Mouse (Mus musculus) spleen, postnatal 4 days (tissue): Measurements from ENCODE around the gene Megf8.

ENCODE experiments used
- DNase-seq, 2 experiments: peaks; one replicate each; pipeline ENCODE4 v3.0.0; 2022; ENCODE audit warnings: low spot score in 2 of 2

Gene Megf8

GRCm38 (mm10) chr7:25381284-25381680 lies 64.3 kb downstream of the Megf8 start:
- no peak for DNase-seq

- no peak for DNase-seq
Observed at GRCm38 (mm10) chr7:25382541-25382940, 65.6 kb downstream of the Megf8 start.

GRCm38 (mm10) chr7:25383385-25383784 lies 66.4 kb downstream of the Megf8 start:
- DNase-seq, result no peak

- no peak for DNase-seq
Observed at GRCm38 (mm10) chr7:25383891-25384290, 66.9 kb downstream of the Megf8 start.

- DNase-seq, result peak in 1 of 2 experiments; percentile 63
Observed at GRCm38 (mm10) chr7:25384318-25384717, 67.4 kb downstream of the Megf8 start.

GRCm38 (mm10) chr7:25384818-25385217 lies 67.9 kb downstream of the Megf8 start:
- DNase-seq, result peak; percentile 33 to 67

- DNase-seq, result no peak
Observed at GRCm38 (mm10) chr7:25385259-25385658, 68.3 kb downstream of the Megf8 start.

- peak; percentile 63 to 77 for DNase-seq
Observed at GRCm38 (mm10) chr7:25385850-25386555, 69.0 kb downstream of the Megf8 start.

- DNase-seq, result no peak
Observed at GRCm38 (mm10) chr7:25387811-25388440, 71.0 kb downstream of the Megf8 start.

- DNase-seq, result no peak
Observed at GRCm38 (mm10) chr7:25388916-25389315, 72.0 kb downstream of the Megf8 start.

GRCm38 (mm10) chr7:25390054-25390770 lies 73.2 kb downstream of the Megf8 start:
- peak; percentile 73 to 80 for DNase-seq

- DNase-seq, result no peak
Observed at GRCm38 (mm10) chr7:25390986-25391385, 74.0 kb downstream of the Megf8 start.

GRCm38 (mm10) chr7:25391856-25392453 lies 75.0 kb downstream of the Megf8 start:
- no peak for DNase-seq

- no peak for DNase-seq
Observed at GRCm38 (mm10) chr7:25392851-25393250, 75.9 kb downstream of the Megf8 start.

- DNase-seq, result no peak
Observed at GRCm38 (mm10) chr7:25393451-25394210, 76.7 kb downstream of the Megf8 start.

GRCm38 (mm10) chr7:25394754-25395153 lies 77.8 kb downstream of the Megf8 start:
- DNase-seq, result no peak

- DNase-seq, result peak in 1 of 2 experiments; percentile 28
Observed at GRCm38 (mm10) chr7:25395186-25395557, 78.2 kb downstream of the Megf8 start.

GRCm38 (mm10) chr7:25395558-25396521 lies 78.9 kb downstream of the Megf8 start:
- DNase-seq, result peak; percentile 93 to 94

- no peak for DNase-seq
Observed at GRCm38 (mm10) chr7:25396621-25397020, 79.7 kb downstream of the Megf8 start.

GRCm38 (mm10) chr7:25398610-25399009 lies 81.6 kb downstream of the Megf8 start, which contains the start of gene Lipe:
Lipe (minus strand) TSS chr7:25398710.
- DNase-seq, result no peak
